Mouse (Mus musculus) C2C12 (cell line): ENCODE results near the gene Dag1.

Experiments
- CTCF ChIP-seq: IDR thresholded peaks from one replicate; pipeline ENCODE4 v1.5.1; 2011; ENCODE audit not compliant: control insufficient read depth, insufficient read depth, insufficient read length
- MAX ChIP-seq: IDR thresholded peaks from one replicate; pipeline ENCODE4 v1.6.1; 2011; ENCODE audit warnings: mild to moderate bottlenecking, control low read depth
- MYOG ChIP-seq: IDR thresholded peaks from one replicate; pipeline ENCODE4 v1.6.1; 2011; ENCODE audit not compliant: control insufficient read depth, insufficient read length; ENCODE audit errors: extremely low read depth
- USF1 ChIP-seq: IDR thresholded peaks from one replicate; pipeline ENCODE4 v1.6.1; 2011; ENCODE audit warnings: low read depth, mild to moderate bottlenecking, control low read depth, moderate library complexity

GRCm38 (mm10) chr9:108196920-108197677 lies 66.7 kb downstream of the Dag1 start:
- TF ChIP-seq CTCF (no peak), MYOG (no peak), USF1 (no peak), MAX (no peak)
